In the genomic region with DNA sequence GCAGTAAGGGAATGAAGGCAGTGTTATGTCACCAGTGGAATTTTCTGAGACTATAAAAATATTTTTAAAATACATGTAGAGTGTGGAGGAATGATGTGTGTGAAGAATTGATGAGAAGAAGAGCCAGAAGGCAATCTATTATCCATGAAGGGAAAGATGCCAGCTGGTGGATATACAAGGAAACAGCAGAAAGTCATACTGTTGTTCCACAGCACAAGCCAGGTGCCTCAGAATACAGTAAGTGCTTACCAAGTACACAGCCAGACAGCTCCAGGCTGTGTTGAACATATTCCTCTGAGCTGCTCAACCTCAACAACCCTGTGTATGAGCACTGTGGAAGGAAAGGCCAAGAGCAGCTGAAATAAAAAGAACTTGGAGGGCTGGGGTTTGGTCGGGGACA, we compare ENCODE assay signal across 11 mouse cellular contexts.
"Had no signal": no experiment of that assay in that cellular context is flagged by ENCODE, and none has a peak within 500 bp of the region (broad histone marks: within the 10 kb centered on the region; RNA-seq: fewer than 3 reads in every experiment).

No protein-coding gene starts in this region.

- DNase-seq: kidney, adult 2 months; kidney, postnatal 14 days; left cerebral cortex, postnatal 4 days; lung, adult 18-20 months had no signal

- H3K27ac ChIP-seq: kidney, embryonic 15.5 days; limb, embryonic 13.5 days; liver, embryonic 14.5 days; midbrain, embryonic 12.5 days; neural tube, embryonic 15.5 days; stomach, embryonic 15.5 days had no signal

- H3K9me3 ChIP-seq: kidney, embryonic 15.5 days; limb, embryonic 13.5 days; midbrain, embryonic 12.5 days; neural tube, embryonic 15.5 days; stomach, embryonic 15.5 days had no signal

- H3K36me3 ChIP-seq: kidney, embryonic 15.5 days; limb, embryonic 13.5 days; midbrain, embryonic 12.5 days; neural tube, embryonic 15.5 days; stomach, embryonic 15.5 days had no signal

- H3K27me3 ChIP-seq: kidney, embryonic 15.5 days; limb, embryonic 13.5 days; midbrain, embryonic 12.5 days; neural tube, embryonic 15.5 days; stomach, embryonic 15.5 days had no signal

- H3K4me3 ChIP-seq: kidney, embryonic 15.5 days; limb, embryonic 13.5 days; midbrain, embryonic 12.5 days; myocyte; neural tube, embryonic 15.5 days; stomach, embryonic 15.5 days had no signal

- H3K4me1 ChIP-seq: kidney, embryonic 15.5 days; limb, embryonic 13.5 days; midbrain, embryonic 12.5 days; neural tube, embryonic 15.5 days; stomach, embryonic 15.5 days had no signal

- H3K9ac ChIP-seq: kidney, embryonic 15.5 days; limb, embryonic 13.5 days; liver, embryonic 14.5 days; midbrain, embryonic 12.5 days; neural tube, embryonic 15.5 days; stomach, embryonic 15.5 days had no signal
